Mouse (Mus musculus): ENCODE results near the gene Gm37240. TPM values are rescaled to one million over a fixed set of nuclear protein-coding genes. Genes with fewer than 3 reads are reported as not detected.
"Not testable (repeated sequence)": the region's sequence is repeated elsewhere in the genome, so short reads cannot be mapped to it uniquely, and the experiment has no call there.

Gm37240 gene
- polyA plus RNA-seq, 1 experiment from 2014 or later: 3.2 TPM

GRCm38 (mm10) chr3:85588701-85589100, 298.6 kb downstream of the Gm37240 start:
- Histone ChIP-seq H3K4me1 (ENCODE audit: control insufficient read depth, insufficient read depth, low read length) (no peaks in the 10 kb centered on the region), H3K36me3 (replicated peaks; ENCODE audit: control insufficient read depth, insufficient read depth, low read depth, low read length) (no peaks in the 10 kb centered on the region), H3K9ac (replicated peaks; ENCODE audit: low read length) (no peak overlapping the region), H3K9me3 (replicated peaks; ENCODE audit: control insufficient read depth, low read length) (no peaks in the 10 kb centered on the region), H3K27ac (replicated peaks; ENCODE audit: low read depth, low read length) (no peak overlapping the region), H3K4me2 (ENCODE audit: low read depth, low read length) (no peak overlapping the region), H3K27me3 (ENCODE audit: control insufficient read depth, insufficient read depth, low read length) (no peaks in the 10 kb centered on the region), H3K4me3 (ENCODE audit: low read depth, low read length) (no peak overlapping the region)
- no peak for DNase-seq (ENCODE audit: low spot score)
- no peak for ATAC-seq (replicated peaks; ENCODE audit: insufficient number of reproducible peaks, low FRiP score, low TSS enrichment, low read depth)
- WGBS: 69% methylated on average over 2 of the region's 2 CpGs

- 93% methylated on average over 4 of the region's 4 CpGs for WGBS
- H3K27me3 ChIP-seq (ENCODE audit: control insufficient read depth, insufficient read depth, low read length): no peaks in the 10 kb centered on the region
- ATAC-seq (replicated peaks; ENCODE audit: insufficient number of reproducible peaks, low FRiP score, low TSS enrichment, low read depth): no peak
- no peaks in the 10 kb centered on the region for H3K9me3 ChIP-seq (replicated peaks; ENCODE audit: control insufficient read depth, low read length)
- H3K4me2 ChIP-seq (ENCODE audit: low read depth, low read length): no peak overlapping the region
- no peak overlapping the region for H3K27ac ChIP-seq (replicated peaks; ENCODE audit: low read depth, low read length)
- no peak for DNase-seq (ENCODE audit: low spot score)
- no peak overlapping the region for H3K4me3 ChIP-seq (ENCODE audit: low read depth, low read length)
- no peaks in the 10 kb centered on the region for H3K36me3 ChIP-seq (replicated peaks; ENCODE audit: control insufficient read depth, insufficient read depth, low read depth, low read length)
- no peaks in the 10 kb centered on the region for H3K4me1 ChIP-seq (ENCODE audit: control insufficient read depth, insufficient read depth, low read length)
- H3K9ac ChIP-seq (replicated peaks; ENCODE audit: low read length): no peak overlapping the region
These were observed 302.4 kb downstream of the Gm37240 start for GRCm38 (mm10) chr3:85584966-85585365.

- no peak overlapping the region for H3K4me2 ChIP-seq (ENCODE audit: low read depth, low read length)
- WGBS: 83% methylated on average over 5 of the region's 5 CpGs
- H3K27me3 ChIP-seq (ENCODE audit: control insufficient read depth, insufficient read depth, low read length): no peaks in the 10 kb centered on the region
- ATAC-seq (replicated peaks; ENCODE audit: insufficient number of reproducible peaks, low FRiP score, low TSS enrichment, low read depth) (no peak), DNase-seq (ENCODE audit: low spot score) (no peak)
- no peak overlapping the region for H3K27ac ChIP-seq (replicated peaks; ENCODE audit: low read depth, low read length)
- no peak overlapping the region for H3K4me3 ChIP-seq (ENCODE audit: low read depth, low read length)
- no peaks in the 10 kb centered on the region for H3K4me1 ChIP-seq (ENCODE audit: control insufficient read depth, insufficient read depth, low read length)
- H3K36me3 ChIP-seq (replicated peaks; ENCODE audit: control insufficient read depth, insufficient read depth, low read depth, low read length): no peaks in the 10 kb centered on the region
- H3K9ac ChIP-seq (replicated peaks; ENCODE audit: low read length): no peak overlapping the region
- no peaks in the 10 kb centered on the region for H3K9me3 ChIP-seq (replicated peaks; ENCODE audit: control insufficient read depth, low read length)
These were observed 304.1 kb downstream of the Gm37240 start for GRCm38 (mm10) chr3:85583194-85583593.

- Histone ChIP-seq H3K9ac (replicated peaks; ENCODE audit: low read length) (no peak overlapping the region), H3K4me2 (ENCODE audit: low read depth, low read length) (no peak overlapping the region), H3K27me3 (ENCODE audit: control insufficient read depth, insufficient read depth, low read length) (no peaks in the 10 kb centered on the region), H3K9me3 (replicated peaks; ENCODE audit: control insufficient read depth, low read length) (no peaks in the 10 kb centered on the region), H3K4me1 (ENCODE audit: control insufficient read depth, insufficient read depth, low read length) (no peaks in the 10 kb centered on the region), H3K27ac (replicated peaks; ENCODE audit: low read depth, low read length) (no peak overlapping the region), H3K36me3 (replicated peaks; ENCODE audit: control insufficient read depth, insufficient read depth, low read depth, low read length) (no peaks in the 10 kb centered on the region), H3K4me3 (ENCODE audit: low read depth, low read length) (no peak overlapping the region)
- ATAC-seq (replicated peaks; ENCODE audit: insufficient number of reproducible peaks, low FRiP score, low TSS enrichment, low read depth): no peak
- DNase-seq (ENCODE audit: low spot score): no peak
- WGBS: 80% methylated on average over 2 of the region's 2 CpGs
These were observed 304.6 kb downstream of the Gm37240 start for GRCm38 (mm10) chr3:85582726-85583125.

GRCm38 (mm10) chr3:85573864-85574830, 313.2 kb downstream of the Gm37240 start, which contains the start of gene Gatb:
TSS of gene Gatb (plus strand) at chr3:85574119.
- no peak within 1 kb of the TSS for H3K27ac ChIP-seq (replicated peaks; ENCODE audit: low read depth, low read length)
- H3K4me3 ChIP-seq (ENCODE audit: low read depth, low read length): peak within 1 kb of the TSS; percentile 61
- no peaks in the 10 kb centered on the region for H3K9me3 ChIP-seq (replicated peaks; ENCODE audit: control insufficient read depth, low read length)
- H3K9ac ChIP-seq (replicated peaks; ENCODE audit: low read length): peak within 1 kb of the TSS; percentile 85
- H3K4me2 ChIP-seq (ENCODE audit: low read depth, low read length): peak within 1 kb of the TSS; percentile 55
- no peaks in the 10 kb centered on the region for H3K27me3 ChIP-seq (ENCODE audit: control insufficient read depth, insufficient read depth, low read length)
- H3K36me3 ChIP-seq (replicated peaks; ENCODE audit: control insufficient read depth, insufficient read depth, low read depth, low read length): no peaks in the 10 kb centered on the region
- peak; percentile 99 for DNase-seq (ENCODE audit: low spot score)
- peak; percentile 100 for ATAC-seq (replicated peaks; ENCODE audit: insufficient number of reproducible peaks, low FRiP score, low TSS enrichment, low read depth)
- 3% methylated on average over 41 of the region's 41 CpGs for WGBS
- H3K4me1 ChIP-seq (ENCODE audit: control insufficient read depth, insufficient read depth, low read length): no peaks in the 10 kb centered on the region

GRCm38 (mm10) chr3:85573216-85573863, 314.0 kb downstream of the Gm37240 start:
- Histone ChIP-seq H3K4me3 (ENCODE audit: low read depth, low read length) (peak overlapping the region; percentile 61; the same call in 1 of the 2 replicates), H3K4me2 (ENCODE audit: low read depth, low read length) (peak overlapping the region; percentile 42), H3K4me1 (ENCODE audit: control insufficient read depth, insufficient read depth, low read length) (no peaks in the 10 kb centered on the region), H3K9ac (replicated peaks; ENCODE audit: low read length) (peak overlapping the region; percentile 41), H3K27ac (replicated peaks; ENCODE audit: low read depth, low read length) (no peak overlapping the region), H3K36me3 (replicated peaks; ENCODE audit: control insufficient read depth, insufficient read depth, low read depth, low read length) (no peaks in the 10 kb centered on the region), H3K9me3 (replicated peaks; ENCODE audit: control insufficient read depth, low read length) (no peaks in the 10 kb centered on the region), H3K27me3 (ENCODE audit: control insufficient read depth, insufficient read depth, low read length) (no peaks in the 10 kb centered on the region)
- DNase-seq (ENCODE audit: low spot score): no peak
- ATAC-seq (replicated peaks; ENCODE audit: insufficient number of reproducible peaks, low FRiP score, low TSS enrichment, low read depth): no peak; the same call in 1 of the 2 replicates
- WGBS: 27% methylated on average over 6 of the region's 6 CpGs

- not testable (repeated sequence) for H3K9ac ChIP-seq (replicated peaks; ENCODE audit: low read length); H3K4me1 ChIP-seq (ENCODE audit: control insufficient read depth, insufficient read depth, low read length); H3K36me3 ChIP-seq (replicated peaks; ENCODE audit: control insufficient read depth, insufficient read depth, low read depth, low read length); H3K4me2 ChIP-seq (ENCODE audit: low read depth, low read length); DNase-seq (ENCODE audit: low spot score); ATAC-seq (replicated peaks; ENCODE audit: insufficient number of reproducible peaks, low FRiP score, low TSS enrichment, low read depth); H3K9me3 ChIP-seq (replicated peaks; ENCODE audit: control insufficient read depth, low read length); H3K27me3 ChIP-seq (ENCODE audit: control insufficient read depth, insufficient read depth, low read length); H3K27ac ChIP-seq (replicated peaks; ENCODE audit: low read depth, low read length); H3K4me3 ChIP-seq (ENCODE audit: low read depth, low read length)
- WGBS: 89% methylated on average over 8 of the region's 8 CpGs
These were observed 314.8 kb downstream of the Gm37240 start for GRCm38 (mm10) chr3:85572502-85572901.

- Histone ChIP-seq H3K36me3 (replicated peaks; ENCODE audit: control insufficient read depth, insufficient read depth, low read depth, low read length) (no peaks in the 10 kb centered on the region), H3K4me2 (ENCODE audit: low read depth, low read length) (no peak overlapping the region), H3K9ac (replicated peaks; ENCODE audit: low read length) (no peak overlapping the region), H3K9me3 (replicated peaks; ENCODE audit: control insufficient read depth, low read length) (no peaks in the 10 kb centered on the region), H3K4me3 (ENCODE audit: low read depth, low read length) (no peak overlapping the region), H3K27ac (replicated peaks; ENCODE audit: low read depth, low read length) (no peak overlapping the region), H3K4me1 (ENCODE audit: control insufficient read depth, insufficient read depth, low read length) (no peaks in the 10 kb centered on the region), H3K27me3 (ENCODE audit: control insufficient read depth, insufficient read depth, low read length) (no peaks in the 10 kb centered on the region)
- DNase-seq (ENCODE audit: low spot score) (peak; percentile 82), ATAC-seq (replicated peaks; ENCODE audit: insufficient number of reproducible peaks, low FRiP score, low TSS enrichment, low read depth) (no peak)
- 72% methylated on average over 2 of the region's 2 CpGs for WGBS
These were observed 316.0 kb downstream of the Gm37240 start for GRCm38 (mm10) chr3:85571276-85571675.
